Mouse (Mus musculus) MEL (cell line): ENCODE measurements around the gene Etfa. TPM values are rescaled to one million over a fixed set of nuclear protein-coding genes. Genes with fewer than 3 reads are reported as not detected.

Experiments used
- DNase-seq: peaks from one replicate; pipeline ENCODE4 v3.0.0; 2011; ENCODE audit warnings: low read depth, low spot score
- H3K27ac ChIP-seq: 2 replicates; pipeline ENCODE4 v1.5.1; 2012; ENCODE audit warnings: low read depth, mild to moderate bottlenecking, control low read depth, low read length, moderate library complexity; ENCODE audit not compliant: control insufficient read depth
- H3K27me3 ChIP-seq, 2 experiments: fragments of 150-350 bp in 1 of 2; sonication (generic) in 1 of 2; 2 replicates each; pipeline ENCODE4 v1.6.1; 2012; ENCODE audit warnings: low read length in 2 of 2, mild to moderate bottlenecking in 2 of 2, improper control_type of control experiment in 1 of 2, moderate library complexity in 1 of 2; ENCODE audit not compliant: insufficient read depth in 2 of 2, control insufficient read depth in 1 of 2
- H3K36me3 ChIP-seq, 2 experiments: 2 replicates each; pipeline ENCODE4 v1.6.1; 2012 to 2014; ENCODE audit warnings: low read length in 2 of 2, improper control_type of control experiment in 1 of 2, inconsistent platforms in 1 of 2, mild to moderate bottlenecking in 1 of 2; ENCODE audit not compliant: insufficient read depth in 2 of 2, control insufficient read depth in 1 of 2
- H3K4me1 ChIP-seq, 2 experiments: fragments of 150-350 bp in 1 of 2; sonication (generic) in 1 of 2; 2 replicates each; pipeline ENCODE4 v1.6.1; 2012; ENCODE audit warnings: low read length in 2 of 2, improper control_type of control experiment in 1 of 2, mild to moderate bottlenecking in 1 of 2; ENCODE audit not compliant: insufficient read depth in 2 of 2, control insufficient read depth in 1 of 2
- H3K4me3 ChIP-seq, 2 experiments: fragments of 150-350 bp in 1 of 2; sonication (generic) in 1 of 2; 2 replicates each; pipeline ENCODE4 v1.5.1; 2012; ENCODE audit warnings: low read depth in 2 of 2, low read length in 2 of 2, mild to moderate bottlenecking in 2 of 2, moderate library complexity in 2 of 2, control low read depth in 1 of 2, improper control_type of control experiment in 1 of 2; ENCODE audit not compliant: control insufficient read depth in 1 of 2, insufficient read depth in 1 of 2
- H3K79me2 ChIP-seq: 2 replicates; pipeline ENCODE4 v1.6.1; 2012; ENCODE audit warnings: mild to moderate bottlenecking, low read length, moderate library complexity; ENCODE audit not compliant: control insufficient read depth, poor library complexity, insufficient read depth
- H3K9ac ChIP-seq: 2 replicates; pipeline ENCODE4 v1.6.1; 2012; ENCODE audit warnings: low read depth, mild to moderate bottlenecking, control low read depth, low read length, moderate library complexity; ENCODE audit not compliant: control insufficient read depth, poor library complexity, severe bottlenecking
- H3K9me3 ChIP-seq: fragments of 150-350 bp; sonication (generic); replicated peaks from 2 replicates; pipeline ENCODE4 v1.6.1; 2012; ENCODE audit warnings: mild to moderate bottlenecking, low read length, improper control_type of control experiment, moderate library complexity; ENCODE audit not compliant: insufficient read depth
- CHD2 ChIP-seq: IDR thresholded peaks from 2 replicates; pipeline ENCODE4 v1.6.1; 2011; ENCODE audit warnings: low read length, improper control_type of control experiment
- E2F4 ChIP-seq: IDR thresholded peaks from 2 replicates; pipeline ENCODE4 v1.6.1; 2011; ENCODE audit warnings: low read depth, low read length, improper control_type of control experiment, borderline replicate concordance
- ELF1 ChIP-seq: IDR thresholded peaks from 2 replicates; pipeline ENCODE4 v1.6.1; 2014; ENCODE audit warnings: low read depth, mild to moderate bottlenecking, inconsistent platforms, low read length, improper control_type of control experiment, moderate library complexity
- EP300 ChIP-seq, 2 experiments: IDR thresholded peaks; 2 replicates each; pipeline ENCODE4 v1.6.1; 2011; ENCODE audit warnings: improper control_type of control experiment in 2 of 2, low read length in 2 of 2, low read depth in 1 of 2, mild to moderate bottlenecking in 1 of 2
- ETS1 ChIP-seq: IDR thresholded peaks from 2 replicates; pipeline ENCODE4 v1.6.1; 2012; ENCODE audit warnings: low read depth, mild to moderate bottlenecking, inconsistent platforms, low read length, improper control_type of control experiment, moderate library complexity
- GABPA ChIP-seq: IDR thresholded peaks from 2 replicates; pipeline ENCODE4 v1.6.1; 2012; ENCODE audit warnings: low read depth, mild to moderate bottlenecking, inconsistent platforms, low read length, improper control_type of control experiment, moderate library complexity
- GATA1 ChIP-seq: IDR thresholded peaks from 2 replicates; pipeline ENCODE4 v1.6.1; 2011; ENCODE audit warnings: low read depth, low read length, improper control_type of control experiment
- JUND ChIP-seq: IDR thresholded peaks from 2 replicates; pipeline ENCODE4 v1.6.1; 2011; ENCODE audit warnings: low read depth, mild to moderate bottlenecking, improper control_type of control experiment, low read length
- KAT2A ChIP-seq: conservative IDR thresholded peaks from 2 replicates; pipeline ENCODE4 v1.6.1; 2012; ENCODE audit warnings: low read depth, low read length, improper control_type of control experiment, inconsistent platforms
- MAZ ChIP-seq: IDR thresholded peaks from 2 replicates; pipeline ENCODE4 v1.6.1; 2012; ENCODE audit warnings: low read depth, mild to moderate bottlenecking, inconsistent platforms, low read length, improper control_type of control experiment
- MEF2A ChIP-seq: IDR thresholded peaks from 2 replicates; pipeline ENCODE4 v1.6.1; 2014; ENCODE audit warnings: low read depth, mild to moderate bottlenecking, inconsistent platforms, low read length, improper control_type of control experiment; ENCODE audit not compliant: poor library complexity, insufficient replicate concordance, severe bottlenecking; ENCODE audit errors: extremely low read depth
- MXI1 ChIP-seq: IDR thresholded peaks from 2 replicates; pipeline ENCODE4 v1.6.1; 2011; ENCODE audit warnings: mild to moderate bottlenecking, low read depth, low read length, improper control_type of control experiment
- MYC ChIP-seq: IDR thresholded peaks from 2 replicates; pipeline ENCODE4 v1.6.1; 2011; ENCODE audit warnings: low read depth, mild to moderate bottlenecking, low read length, improper control_type of control experiment, moderate library complexity
- NELFE ChIP-seq: IDR thresholded peaks from 2 replicates; pipeline ENCODE4 v1.6.1; 2011; ENCODE audit warnings: low read depth, low read length, improper control_type of control experiment
- POLR2AphosphoS5 ChIP-seq: IDR thresholded peaks from 2 replicates; pipeline ENCODE4 v1.6.1; 2012; ENCODE audit warnings: low read depth, borderline replicate concordance, mild to moderate bottlenecking, inconsistent platforms, low read length, moderate library complexity, mixed read lengths
- RCOR1 ChIP-seq: IDR thresholded peaks from 2 replicates; pipeline ENCODE4 v1.6.1; 2012; ENCODE audit warnings: low read depth, mild to moderate bottlenecking, inconsistent platforms, low read length, improper control_type of control experiment
- SMC3 ChIP-seq: IDR thresholded peaks from 2 replicates; pipeline ENCODE4 v1.6.1; 2011; ENCODE audit warnings: low read depth, low read length, improper control_type of control experiment
- TAL1 ChIP-seq: IDR thresholded peaks from 2 replicates; pipeline ENCODE4 v1.6.1; 2012; ENCODE audit warnings: mild to moderate bottlenecking, inconsistent platforms, low read length, moderate library complexity, mixed read lengths
- TCF12 ChIP-seq: IDR thresholded peaks from 2 replicates; pipeline ENCODE4 v1.6.1; 2014; ENCODE audit warnings: low read depth, mild to moderate bottlenecking, inconsistent platforms, low read length, improper control_type of control experiment, moderate library complexity
- UBTF ChIP-seq: IDR thresholded peaks from 2 replicates; pipeline ENCODE4 v1.6.1; 2012; ENCODE audit warnings: low read depth, mild to moderate bottlenecking, inconsistent platforms, low read length, improper control_type of control experiment, moderate library complexity, borderline replicate concordance; ENCODE audit not compliant: insufficient read depth
- ZC3H11A ChIP-seq: IDR thresholded peaks from 2 replicates; pipeline ENCODE4 v1.6.1; 2012; ENCODE audit warnings: low read depth, mild to moderate bottlenecking, inconsistent platforms, low read length, improper control_type of control experiment
- polyA plus RNA-seq, 2 experiments: library from polyadenylated mRNA; stranded (reverse) in 1 of 2; unstranded in 1 of 2; fragments of >175 nt in 1 of 2; fragments of >200 nt in 1 of 2; gene quantifications; 2 replicates each; pipeline versions ENCODE4 v1.2.1 to v1.2.4; 2012; ENCODE audit warnings: low replicate concordance in 2 of 2, low read depth in 1 of 2; ENCODE audit not compliant: insufficient read length in 2 of 2, insufficient read depth in 1 of 2, missing spikeins in 1 of 2
- total RNA-seq: library from RNA; depleted of rRNA; stranded (reverse); fragments of 300-350 nt; gene quantifications from 2 replicates; pipeline ENCODE4 v1.2.3, GENCODE M21; 2012

Etfa gene
- total and polyA plus RNA-seq, 3 experiments = 37.5 to 126 TPM; not detected in 1

DNA sequence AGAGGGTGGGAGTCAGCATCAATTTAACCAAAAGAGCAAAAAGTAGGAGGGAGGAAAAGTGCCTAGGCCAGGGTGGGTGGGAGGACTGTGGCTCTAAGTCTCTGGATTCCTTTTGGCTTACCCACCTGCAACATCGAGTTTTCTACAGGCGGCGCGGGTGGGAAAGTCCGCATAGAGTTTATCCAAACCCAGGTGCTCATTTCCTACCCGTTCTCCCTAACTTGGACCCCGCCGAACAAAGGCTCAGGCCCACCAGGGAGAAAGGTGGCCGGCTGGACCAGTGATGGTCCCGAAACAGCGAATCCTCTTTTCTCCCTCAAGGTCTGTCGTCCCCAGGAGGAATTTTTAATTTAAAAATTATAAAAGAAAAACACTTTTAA is 28.3 kb upstream of the Etfa start:
- H3K27me3 ChIP-seq = no peaks in the 10 kb centered on the region
- no peak for TF ChIP-seq JUND
- TF ChIP-seq UBTF = no peak
- TF ChIP-seq MXI1 = no peak
- no peak for TF ChIP-seq EP300 (IDR thresholded peaks at IDR 0.05; ENCODE audit: low read depth in 1 of 2, low read length in 2 of 2)
- TF ChIP-seq ETS1 = no peak
- no peak for TF ChIP-seq CHD2
- TF ChIP-seq GABPA = no peak
- TF ChIP-seq NELFE = no peak
- no peak for TF ChIP-seq MAZ
- no peak for TF ChIP-seq TCF12
- no peak for TF ChIP-seq POLR2AphosphoS5
- no peak for TF ChIP-seq MYC
- TF ChIP-seq MEF2A = no peak
- no peak for TF ChIP-seq TAL1
- TF ChIP-seq SMC3 = no peak
- TF ChIP-seq GATA1 = no peak
- no peak overlapping the region for H3K9ac ChIP-seq
- no peak overlapping the region for H3K27ac ChIP-seq
- no peak for DNase-seq
- no peaks in the 10 kb centered on the region for H3K36me3 ChIP-seq
- no peaks in the 10 kb centered on the region for H3K4me1 ChIP-seq
- no peaks in the 10 kb centered on the region for H3K79me2 ChIP-seq
- no peaks in the 10 kb centered on the region for H3K9me3 ChIP-seq
- no peak overlapping the region for H3K4me3 ChIP-seq

DNA sequence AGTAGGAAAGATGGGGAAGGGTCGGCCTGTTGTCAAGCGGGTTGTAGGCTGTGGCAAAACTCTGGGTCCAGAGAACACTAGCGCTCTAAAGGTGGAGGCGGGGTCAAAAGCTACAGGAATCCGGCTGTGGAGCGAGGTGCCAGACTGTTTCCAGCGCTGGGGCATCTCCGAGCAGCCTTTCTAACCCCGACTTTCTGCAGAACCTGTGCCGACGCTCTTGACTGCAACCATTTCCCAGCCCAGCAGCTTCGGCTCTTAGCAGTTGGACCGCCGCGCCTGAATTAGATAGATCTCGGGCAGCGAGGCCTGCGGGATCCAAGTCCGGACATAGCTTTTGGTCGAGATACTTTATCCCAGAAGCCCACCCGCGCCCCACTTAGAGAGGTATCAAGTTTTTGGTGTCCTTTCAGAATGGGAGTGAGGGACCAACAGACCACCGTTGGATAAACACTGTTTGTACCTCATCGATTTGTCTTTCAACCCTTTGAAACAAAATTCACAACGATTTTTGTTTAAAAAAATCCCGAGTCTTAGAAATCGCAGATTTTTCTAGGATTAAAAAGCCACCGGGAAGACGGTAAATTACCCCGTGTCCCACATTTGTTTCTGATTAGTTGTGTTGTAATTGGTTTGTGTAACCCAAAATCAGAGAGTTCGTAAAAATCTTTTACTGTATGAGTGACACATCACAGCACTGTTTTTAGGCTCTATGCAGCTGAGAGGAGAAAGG is 27.8 kb upstream of the Etfa start:
- no peak for TF ChIP-seq ETS1
- no peak for TF ChIP-seq GABPA
- no peak for TF ChIP-seq ELF1
- TF ChIP-seq MAZ = no peak
- TF ChIP-seq E2F4 = no peak
- no peak for TF ChIP-seq KAT2A
- TF ChIP-seq MXI1 = no peak
- no peak for TF ChIP-seq RCOR1
- no peak for TF ChIP-seq ZC3H11A
- TF ChIP-seq MEF2A = no peak
- Histone ChIP-seq H3K4me1 (no peaks in the 10 kb centered on the region), H3K4me3 (no peak overlapping the region), H3K9me3 (no peaks in the 10 kb centered on the region), H3K36me3 (no peaks in the 10 kb centered on the region), H3K79me2 (no peaks in the 10 kb centered on the region), H3K27ac (no peak overlapping the region), H3K27me3 (no peaks in the 10 kb centered on the region), H3K9ac (no peak overlapping the region)
- no peak for DNase-seq
